Mouse (Mus musculus): ENCODE measurements around the gene Rad51c.
"Not testable (repeated sequence)": the region's sequence is repeated elsewhere in the genome, so short reads cannot be mapped to it uniquely, and the experiment has no call there.

The Rad51c gene

GRCm38 (mm10) chr11:87404876-87405275 lies at the start of gene Rad51c, which contains the start of gene Tex14:
Gene Rad51c (minus strand): TSS chr11:87404954.
Gene Tex14 (plus strand): TSS chr11:87405065.
- in situ Hi-C loops (cut with MboI, MseI), result no loop called here

GRCm38 (mm10) chr11:87454035-87454690 lies 49.4 kb upstream of the Rad51c start:
- in situ Hi-C loops (cut with MboI, MseI), result no loop called here

- in situ Hi-C loops (cut with MboI, MseI), result no loop called here
Observed at GRCm38 (mm10) chr11:87453216-87454034, 48.7 kb upstream of the Rad51c start.

GRCm38 (mm10) chr11:87452779-87453178 lies 48.0 kb upstream of the Rad51c start:
- in situ Hi-C loops (cut with MboI, MseI), result not testable (repeated sequence)

- in situ Hi-C loops (cut with MboI, MseI), result loop anchor here (25.0 kb wide), 1 partner anchor 863 kb away; no protein-coding TSS in a partner anchor
Observed at GRCm38 (mm10) chr11:87449847-87450246, 45.1 kb upstream of the Rad51c start.

DNA sequence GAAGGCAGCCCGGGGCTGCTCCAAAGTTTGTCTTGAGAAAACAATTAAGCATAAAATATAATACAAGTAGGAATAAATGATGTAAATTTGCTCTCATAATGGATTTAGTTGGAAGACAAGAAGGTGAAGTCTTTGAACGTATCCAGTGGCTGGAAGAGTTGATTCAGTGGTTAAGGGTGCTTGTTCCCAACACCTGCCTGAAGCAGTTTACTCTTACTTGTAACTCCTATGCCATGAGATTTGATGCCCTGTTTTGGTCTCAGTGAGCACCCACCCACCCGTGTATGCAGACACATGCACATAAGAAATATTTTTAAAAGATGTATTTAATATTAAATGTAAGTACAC lies 44.4 kb upstream of the Rad51c start:
- in situ Hi-C loops (cut with MboI, MseI), result loop anchor here (25.0 kb wide), 1 partner anchor 862 kb away; no protein-coding TSS in a partner anchor

GRCm38 (mm10) chr11:87448476-87449199 lies 43.9 kb upstream of the Rad51c start:
- in situ Hi-C loops (cut with MboI, MseI), result loop anchor here (25.0 kb wide), 1 partner anchor 861 kb away; no protein-coding TSS in a partner anchor

DNA sequence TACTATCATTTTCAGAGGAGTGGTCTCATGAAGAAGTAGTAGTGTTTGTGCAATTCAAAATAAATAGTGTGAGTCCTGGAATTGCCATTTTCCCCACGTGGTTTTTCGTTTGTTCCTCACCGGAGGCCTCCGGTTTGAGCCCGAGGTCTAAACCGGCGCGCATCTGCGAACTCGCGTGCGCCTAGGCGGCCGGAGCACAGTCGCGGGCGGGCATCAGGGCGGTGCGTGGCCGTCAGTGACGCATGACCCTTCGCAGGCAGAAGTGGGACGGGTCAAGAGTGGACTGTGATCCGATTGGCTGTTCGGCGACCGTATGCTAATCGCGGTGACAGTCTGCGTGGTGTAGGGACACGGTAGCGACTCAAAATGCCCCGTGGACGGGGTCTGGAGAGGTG lies 43.3 kb upstream of the Rad51c start:
- in situ Hi-C loops (cut with MboI, MseI), result loop anchor here (25.0 kb wide), 1 partner anchor 861 kb away; no protein-coding TSS in a partner anchor

DNA sequence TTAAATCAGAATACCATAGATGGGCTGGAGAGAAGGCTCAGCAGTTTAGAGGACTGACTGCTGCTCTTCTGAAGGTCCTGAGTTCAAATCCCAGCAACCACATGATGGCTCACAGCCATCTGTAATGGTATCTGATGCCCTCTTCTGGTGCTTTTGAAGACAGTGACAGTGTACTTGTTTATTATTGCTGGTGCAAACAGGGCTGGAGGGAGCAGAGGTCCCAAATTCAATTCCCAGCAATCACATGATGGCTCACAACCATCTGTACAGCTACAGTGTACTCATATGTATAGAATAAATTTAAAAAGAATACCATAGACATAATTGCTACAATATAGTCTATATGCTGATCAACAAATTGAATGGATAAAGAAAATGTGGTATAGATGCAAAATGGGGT lies 42.7 kb upstream of the Rad51c start:
- in situ Hi-C loops (cut with MboI, MseI), result loop anchor here (25.0 kb wide), 1 partner anchor 860 kb away; no protein-coding TSS in a partner anchor

DNA sequence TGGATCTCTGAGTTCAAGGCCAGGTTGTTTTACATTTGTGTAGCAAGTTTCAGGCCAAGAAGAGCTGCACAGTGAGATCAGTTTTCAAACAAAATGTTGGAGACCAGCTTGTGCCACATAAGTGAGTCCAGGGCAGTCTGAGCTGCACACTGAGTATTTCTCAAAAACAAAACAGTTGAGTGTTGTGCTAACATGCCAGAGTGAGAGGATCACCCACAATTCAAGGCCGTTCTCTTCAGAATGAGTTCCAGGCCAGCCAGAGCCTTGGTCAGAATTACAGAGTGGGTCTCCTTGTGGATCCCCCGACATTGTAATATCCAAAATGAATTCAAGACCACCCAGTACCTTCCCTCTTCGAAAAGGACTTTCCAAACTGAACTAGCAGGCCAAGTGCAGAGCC lies 41.4 kb upstream of the Rad51c start:
- in situ Hi-C loops (cut with MboI, MseI), result loop anchor here (25.0 kb wide), 1 partner anchor 859 kb away; no protein-coding TSS in a partner anchor

DNA sequence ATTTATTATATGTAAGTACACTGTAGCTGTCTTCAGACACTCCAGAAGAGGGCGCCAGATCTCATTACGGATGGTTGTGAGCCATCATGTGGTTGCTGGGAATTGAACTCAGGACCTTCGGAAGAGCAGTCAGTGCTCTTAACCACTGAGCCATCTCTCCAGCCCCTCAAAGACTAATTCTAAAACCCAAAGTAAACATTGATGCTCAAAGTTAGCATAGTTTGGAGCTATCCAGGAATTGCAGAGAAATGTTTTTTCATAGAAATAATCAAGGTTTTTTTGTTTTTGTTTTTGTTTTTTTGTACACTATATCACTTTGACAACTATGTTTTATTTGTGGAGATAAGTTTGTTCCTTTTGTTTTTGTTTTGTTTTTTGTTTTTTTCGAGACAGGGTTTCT lies 40.8 kb upstream of the Rad51c start:
- in situ Hi-C loops (cut with MboI, MseI), result loop anchor here (25.0 kb wide), 1 partner anchor 858 kb away; no protein-coding TSS in a partner anchor

- in situ Hi-C loops (cut with MboI, MseI), result loop anchor here (25.0 kb wide), 1 partner anchor 858 kb away; no protein-coding TSS in a partner anchor
Observed at GRCm38 (mm10) chr11:87444735-87445428, 40.1 kb upstream of the Rad51c start.

GRCm38 (mm10) chr11:87444056-87444455 lies 39.3 kb upstream of the Rad51c start:
- in situ Hi-C loops (cut with MboI, MseI), result loop anchor here (25.0 kb wide), 1 partner anchor 857 kb away; no protein-coding TSS in a partner anchor

DNA sequence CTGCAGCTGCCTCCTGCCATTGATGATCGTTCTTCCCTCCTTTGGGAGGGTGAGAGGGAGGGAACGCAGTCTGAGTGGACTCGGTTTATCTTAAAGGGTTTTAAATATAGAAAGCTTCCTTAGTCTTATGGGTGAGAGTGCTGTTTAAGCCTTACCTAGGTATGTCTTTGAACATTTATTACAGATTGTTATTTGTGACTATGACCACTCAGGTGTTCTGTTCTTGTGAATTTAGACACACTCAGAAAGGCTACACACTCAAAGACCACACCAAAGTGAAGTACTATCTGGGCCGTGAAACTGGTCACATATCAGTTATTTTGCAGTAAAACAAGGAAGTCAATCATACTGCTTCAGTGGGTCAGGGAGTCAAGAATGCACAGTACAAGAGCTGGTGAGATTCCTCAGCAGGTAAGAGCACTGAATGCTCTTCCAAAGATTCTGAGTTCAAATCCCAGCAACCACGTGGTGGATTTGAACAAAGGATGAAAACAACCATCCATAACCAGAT lies 38.7 kb upstream of the Rad51c start:
- in situ Hi-C loops (cut with MboI, MseI), result loop anchor here (25.0 kb wide), 1 partner anchor 856 kb away; no protein-coding TSS in a partner anchor

- in situ Hi-C loops (cut with MboI, MseI), result loop anchor here (25.0 kb wide), 1 partner anchor 856 kb away; no protein-coding TSS in a partner anchor
Observed at GRCm38 (mm10) chr11:87442643-87443372, 38.1 kb upstream of the Rad51c start.

GRCm38 (mm10) chr11:87439796-87440420 lies 35.2 kb upstream of the Rad51c start:
- in situ Hi-C loops (cut with MboI, MseI), result loop anchor here (25.0 kb wide), 1 partner anchor 853 kb away; no protein-coding TSS in a partner anchor

- in situ Hi-C loops (cut with MboI, MseI), result loop anchor here (25.0 kb wide), 1 partner anchor 849 kb away; no protein-coding TSS in a partner anchor
Observed at GRCm38 (mm10) chr11:87436326-87437232, 31.8 kb upstream of the Rad51c start.

DNA sequence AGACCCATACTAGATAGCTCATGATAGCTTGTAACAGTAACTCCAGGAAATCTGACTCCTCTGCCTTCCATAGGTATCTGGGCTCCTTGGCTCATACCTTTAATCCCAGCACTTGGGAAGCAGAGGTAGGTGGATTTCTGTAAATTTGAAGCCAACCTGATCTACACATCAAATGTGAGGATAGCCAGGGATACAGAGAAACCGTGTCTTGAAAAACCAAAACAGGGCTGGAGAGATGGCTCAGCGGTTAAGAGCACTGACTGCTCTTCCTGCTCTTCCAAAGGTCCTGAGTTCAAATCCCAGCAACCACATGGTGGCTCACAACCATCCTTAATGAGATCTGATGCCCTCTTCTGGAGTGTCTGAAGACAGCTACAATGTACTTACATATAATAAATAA lies 30.4 kb upstream of the Rad51c start:
- in situ Hi-C loops (cut with MboI, MseI), result loop anchor here (25.0 kb wide), 1 partner anchor 848 kb away; no protein-coding TSS in a partner anchor
